Mouse (Mus musculus): ENCODE measurements at regions not wholly inside any gene's neighbourhood (a gene's known extent, or its start where the extent isn't known, plus 50 kb on each side); places are given as distances from the start of the nearest gene placed in this dataset.

GRCm38 (mm10) chr14:99603257-99603656 lies 304.8 kb downstream of the Klf5 start:
- no peak for TF ChIP-seq POLR2A (IDR thresholded peaks at IDR 0.05; ENCODE audit: low read depth, low read length)
- no peak for TF ChIP-seq CTCF (IDR thresholded peaks at IDR 0.05; ENCODE audit: borderline replicate concordance, insufficient read depth, low read length)

All from embryonic fibroblast, embryonic 13.5 days (primary cell).